Mouse (Mus musculus) lung, postnatal 0 days (tissue): ENCODE results near the gene Zfp92.
"Not testable (repeated sequence)": the region's sequence is repeated elsewhere in the genome, so short reads cannot be mapped to it uniquely, and the experiment has no call there.

ENCODE experiments used
- CTCF ChIP-seq: IDR thresholded peaks from 2 replicates; pipeline ENCODE4 v1.5.1; 2016; ENCODE audit warnings: antibody characterized with exemption, mild to moderate bottlenecking
- EP300 ChIP-seq: IDR thresholded peaks from 2 replicates; pipeline ENCODE4 v1.6.1; 2016; ENCODE audit warnings: antibody characterized with exemption, mild to moderate bottlenecking, control low read depth

DNA sequence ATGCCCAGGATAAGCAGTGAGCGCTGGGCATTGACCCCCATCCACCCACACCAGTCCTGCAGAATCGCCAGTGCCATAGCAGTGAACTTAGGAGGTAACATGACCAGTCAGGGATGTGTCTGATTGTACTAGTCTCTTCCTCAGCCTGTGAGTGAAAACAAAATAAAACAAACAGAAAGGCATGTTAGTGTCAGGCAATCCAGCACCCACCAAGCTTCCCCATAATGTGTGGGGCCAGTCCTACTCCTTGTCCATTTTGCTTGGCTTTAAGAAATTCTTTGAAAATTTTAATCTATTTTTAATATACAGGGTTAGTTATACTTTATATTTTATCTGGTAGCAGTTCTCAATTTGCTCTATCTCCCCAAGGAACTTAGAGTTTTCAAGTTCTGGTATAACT lies 12.3 kb upstream of the Zfp92 start, which contains the start of gene Gm18336:
- TF ChIP-seq EP300, CTCF: not testable (repeated sequence)
